Mouse (Mus musculus) liver, embryonic 14.5 days (tissue): ENCODE data around the gene Pax7.

Source experiments
- CTCF ChIP-seq: IDR thresholded peaks from 2 replicates; pipeline ENCODE4 v1.5.1; 2016; ENCODE audit warnings: antibody characterized with exemption, low read depth, control low read depth
- EP300 ChIP-seq: IDR thresholded peaks from 2 replicates; pipeline ENCODE4 v1.6.1; 2016; ENCODE audit warnings: antibody characterized with exemption, low read depth

DNA sequence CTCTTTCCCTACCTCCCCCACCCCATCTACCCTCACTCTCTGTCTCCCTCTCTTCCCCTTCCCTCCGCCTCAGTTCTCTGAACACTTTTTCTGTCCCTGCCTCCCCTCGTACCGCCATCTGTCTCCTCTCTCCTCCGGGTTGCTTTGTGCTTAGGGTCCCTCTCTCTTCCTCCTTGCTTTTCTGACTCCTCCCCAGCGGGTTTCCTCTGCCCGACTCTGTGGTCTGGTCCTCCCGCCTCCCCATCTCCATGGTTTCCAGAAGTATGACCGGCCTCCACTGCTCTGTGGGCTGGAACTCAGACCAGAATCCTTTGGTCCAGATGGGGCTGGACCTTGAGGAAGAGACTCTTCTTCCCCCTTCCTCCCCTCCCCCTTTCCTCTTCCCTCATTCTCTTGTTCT lies 2.9 kb upstream of the Pax7 start:
- TF ChIP-seq CTCF (no peak), EP300 (no peak)
